Mouse (Mus musculus) yolk sac, embryonic 10.5 days (tissue): ENCODE data around the gene Hoxa9.
A peak's percentile ranks its signal among the peaks of the same experiment; 100 is the strongest.

Experiments used
- DNase-seq: peaks from one replicate; pipeline ENCODE4 v3.0.0-alpha.2; 2017; ENCODE audit warnings: low spot score

The Hoxa9 gene

GRCm38 (mm10) chr6:52228475-52229465 is 2.1 kb downstream of the Hoxa9 start:
- DNase-seq = no peak

GRCm38 (mm10) chr6:52227470-52228222 is 3.2 kb downstream of the Hoxa9 start:
- DNase-seq = no peak

- DNase-seq = no peak
Observed at GRCm38 (mm10) chr6:52226569-52227257, 4.2 kb downstream of the Hoxa9 start.

- DNase-seq = no peak
Observed at GRCm38 (mm10) chr6:52225612-52226568, 5.0 kb downstream of the Hoxa9 start.

- DNase-seq = no peak
Observed at GRCm38 (mm10) chr6:52224895-52225611, 5.8 kb downstream of the Hoxa9 start.

GRCm38 (mm10) chr6:52223939-52224760 is 6.7 kb downstream of the Hoxa9 start:
- no peak for DNase-seq

GRCm38 (mm10) chr6:52222729-52223128 is 8.2 kb downstream of the Hoxa9 start:
- DNase-seq = no peak

GRCm38 (mm10) chr6:52221993-52222685 is 8.8 kb downstream of the Hoxa9 start:
- no peak for DNase-seq

- peak; percentile 86 for DNase-seq
Observed at GRCm38 (mm10) chr6:52221337-52221992, 9.4 kb downstream of the Hoxa9 start, which contains the start of gene Hoxa7. TSS of gene Hoxa7 (minus strand) at chr6:52221854.

GRCm38 (mm10) chr6:52220865-52221310 is 10.0 kb downstream of the Hoxa9 start:
- DNase-seq = no peak

- DNase-seq = no peak
Observed at GRCm38 (mm10) chr6:52220003-52220864, 10.7 kb downstream of the Hoxa9 start.

- no peak for DNase-seq
Observed at GRCm38 (mm10) chr6:52219234-52219942, 11.5 kb downstream of the Hoxa9 start.

- DNase-seq = no peak
Observed at GRCm38 (mm10) chr6:52218643-52219215, 12.2 kb downstream of the Hoxa9 start.

GRCm38 (mm10) chr6:52217895-52218642 is 12.8 kb downstream of the Hoxa9 start:
- DNase-seq = no peak

GRCm38 (mm10) chr6:52217459-52217768 is 13.5 kb downstream of the Hoxa9 start:
- peak; percentile 81 for DNase-seq
